Mouse (Mus musculus): Measurements from ENCODE around the gene Abcg4. TPM values are rescaled to one million over a fixed set of nuclear protein-coding genes. Genes with fewer than 3 reads are reported as not detected.
"Not testable (repeated sequence)": the region's sequence is repeated elsewhere in the genome, so short reads cannot be mapped to it uniquely, and the experiment has no call there.

The Abcg4 gene
- polyA plus RNA-seq (2012; rRNA removed) = 7.6 and 8.9 TPM in 2 replicates

GRCm38 (mm10) chr9:44288076-44288958 lies at the start of gene Abcg4:
Gene Abcg4, minus strand, starts transcription at chr9:44288615.
- DNase-seq (ENCODE audit: low spot score) = no peak

DNA sequence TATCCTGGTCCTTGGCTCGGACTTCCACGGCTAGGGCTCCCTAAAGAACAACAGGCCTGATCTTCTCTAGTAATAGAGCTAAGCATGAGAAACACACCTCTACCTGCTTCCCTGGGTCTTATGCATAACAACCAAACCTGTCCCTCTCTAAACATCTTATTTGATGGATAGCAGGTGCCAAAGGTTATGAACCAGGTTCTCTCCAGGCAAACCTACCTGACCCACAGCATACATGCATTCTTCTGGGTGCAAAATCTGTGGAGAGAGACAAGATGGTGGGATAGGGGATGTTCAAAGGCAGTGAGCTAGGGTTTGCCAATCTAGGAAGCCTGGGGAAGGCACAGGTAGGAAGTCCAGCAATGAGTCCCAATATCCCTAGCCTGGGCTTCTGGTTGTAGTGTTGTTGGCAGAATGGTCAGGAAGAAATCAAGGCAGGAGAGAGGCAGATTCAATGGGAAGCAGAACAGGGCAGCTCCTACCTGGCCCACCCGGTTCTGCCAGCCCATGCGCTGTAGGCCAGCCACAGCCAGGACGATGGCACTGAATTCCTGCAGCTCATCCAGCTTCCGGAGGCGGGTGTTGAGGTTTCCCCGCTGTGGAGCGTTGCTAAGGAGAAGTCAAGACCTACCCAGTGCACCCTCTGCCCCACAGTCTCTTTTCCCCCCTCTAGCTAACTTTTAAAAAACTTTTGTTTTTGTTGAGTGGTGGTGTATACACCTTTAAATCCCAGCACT lies 49.2 kb upstream of the Abcg4 start:
- DNase-seq (ENCODE audit: low spot score) = no peak

DNA sequence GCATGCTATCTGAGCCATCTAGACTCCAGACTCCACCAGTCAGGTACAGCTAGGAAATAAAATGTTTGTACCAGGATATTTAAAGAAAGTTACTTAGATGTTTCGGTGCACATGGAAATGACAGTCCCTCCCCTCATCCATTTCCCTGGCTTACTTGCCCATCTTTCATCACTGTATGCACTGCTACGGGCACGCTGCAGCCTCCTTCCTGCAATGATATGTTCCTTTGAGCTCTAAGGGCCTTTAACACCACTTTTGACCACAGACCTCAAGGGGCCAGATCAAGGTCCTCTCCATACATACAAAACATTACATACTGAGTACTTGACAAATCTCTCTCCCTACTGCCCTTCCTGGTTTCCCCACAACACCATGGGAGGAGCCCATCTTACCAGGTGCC lies 48.5 kb upstream of the Abcg4 start:
- DNase-seq (ENCODE audit: low spot score) = no peak

DNA sequence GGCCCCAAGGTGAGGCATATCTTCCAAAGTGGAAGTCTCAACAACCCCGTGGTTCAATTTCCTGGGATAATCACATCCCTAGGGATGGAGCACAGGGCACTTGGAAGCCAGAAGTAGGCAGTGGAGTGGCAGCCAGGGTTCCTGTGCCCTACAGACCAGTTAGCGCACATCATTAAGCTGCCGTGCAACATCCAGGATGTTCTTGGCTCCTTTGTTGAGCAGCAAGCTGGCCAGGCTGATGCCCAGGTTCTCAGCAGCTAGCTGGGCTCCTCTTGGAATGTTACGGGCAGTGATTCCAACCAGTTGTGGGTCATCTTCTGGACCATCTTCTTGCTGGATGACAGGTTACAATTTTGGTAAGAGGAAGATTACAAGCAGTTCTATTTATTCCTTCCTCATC lies 48.1 kb upstream of the Abcg4 start:
- not testable (repeated sequence) for DNase-seq (ENCODE audit: low spot score)

DNA sequence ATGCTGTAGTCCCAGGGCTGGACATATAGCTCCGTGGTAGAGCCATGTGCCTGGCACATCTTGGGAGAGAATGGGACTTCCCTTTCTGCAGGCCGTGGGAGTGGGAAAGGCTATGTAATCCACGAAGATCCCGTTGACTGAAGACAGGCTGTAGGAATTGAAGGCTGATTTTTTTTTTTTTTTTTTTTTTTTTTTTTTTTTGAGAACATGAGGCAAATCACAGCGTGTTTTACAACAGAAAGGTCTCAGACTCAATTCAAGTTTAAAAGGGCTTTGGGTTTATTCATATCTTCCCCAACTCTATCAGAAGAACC lies 47.6 kb upstream of the Abcg4 start:
- no peak for DNase-seq (ENCODE audit: low spot score)

GRCm38 (mm10) chr9:44335331-44336092 lies 47.1 kb upstream of the Abcg4 start:
- no peak for DNase-seq (ENCODE audit: low spot score)

- peak; percentile 93 for DNase-seq (ENCODE audit: low spot score)
These were observed 46.2 kb upstream of the Abcg4 start, which contains the start of gene H2afx for GRCm38 (mm10) chr9:44334396-44335330. Gene H2afx, plus strand, starts transcription at chr9:44334694.

GRCm38 (mm10) chr9:44332918-44333638 lies 44.7 kb upstream of the Abcg4 start:
- no peak for DNase-seq (ENCODE audit: low spot score)

DNA sequence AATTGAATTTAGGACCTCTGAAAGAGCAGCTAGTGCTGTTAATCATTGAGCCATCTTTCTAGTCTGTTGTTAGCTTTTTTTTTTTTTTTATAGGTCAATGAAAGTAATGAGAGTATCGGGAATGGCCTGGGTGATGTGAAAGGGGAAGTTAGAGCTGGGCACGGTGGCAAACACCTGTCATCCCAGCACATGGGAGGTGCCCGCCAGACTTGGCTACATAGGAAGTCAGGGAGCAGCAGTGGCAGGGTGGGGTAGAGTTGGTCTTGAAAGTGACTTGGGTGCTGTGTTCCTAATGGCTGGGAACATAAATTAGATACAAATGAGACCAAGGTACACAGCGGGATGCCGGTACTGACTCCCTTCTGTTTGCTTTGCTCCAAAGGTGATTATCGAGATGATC lies 42.3 kb upstream of the Abcg4 start:
- DNase-seq (ENCODE audit: low spot score) = no peak

DNA sequence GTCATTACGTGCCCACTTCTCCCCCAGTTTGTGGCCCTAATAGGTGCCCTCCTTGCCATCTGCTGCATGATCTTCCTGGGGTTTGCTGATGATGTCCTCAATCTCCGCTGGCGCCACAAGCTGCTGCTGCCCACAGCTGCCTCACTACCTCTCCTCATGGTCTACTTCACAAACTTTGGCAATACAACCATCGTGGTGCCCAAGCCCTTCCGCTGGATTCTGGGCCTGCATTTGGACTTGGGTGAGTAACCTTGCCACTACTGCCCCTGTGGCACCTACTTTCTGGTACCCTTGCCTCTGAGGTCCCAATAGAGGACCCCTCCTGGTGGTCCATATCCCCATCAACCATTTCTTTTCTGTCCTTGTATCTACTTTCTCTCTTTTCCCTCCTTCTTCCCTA lies 39.5 kb upstream of the Abcg4 start:
- DNase-seq (ENCODE audit: low spot score) = no peak

- no peak for DNase-seq (ENCODE audit: low spot score)
These were observed 38.8 kb upstream of the Abcg4 start for GRCm38 (mm10) chr9:44327064-44327711.

- peak; percentile 52 for DNase-seq (ENCODE audit: low spot score)
These were observed 38.1 kb upstream of the Abcg4 start for GRCm38 (mm10) chr9:44326371-44327063.

GRCm38 (mm10) chr9:44325768-44326370 lies 37.5 kb upstream of the Abcg4 start, which contains the start of gene Dpagt1:
Gene Dpagt1, plus strand, starts transcription at chr9:44326019.
- no peak for DNase-seq (ENCODE audit: low spot score)

GRCm38 (mm10) chr9:44325032-44325767 lies 36.8 kb upstream of the Abcg4 start:
- DNase-seq (ENCODE audit: low spot score) = not testable (repeated sequence)

- DNase-seq (ENCODE audit: low spot score) = no peak
These were observed 35.7 kb upstream of the Abcg4 start for GRCm38 (mm10) chr9:44324147-44324546.

DNA sequence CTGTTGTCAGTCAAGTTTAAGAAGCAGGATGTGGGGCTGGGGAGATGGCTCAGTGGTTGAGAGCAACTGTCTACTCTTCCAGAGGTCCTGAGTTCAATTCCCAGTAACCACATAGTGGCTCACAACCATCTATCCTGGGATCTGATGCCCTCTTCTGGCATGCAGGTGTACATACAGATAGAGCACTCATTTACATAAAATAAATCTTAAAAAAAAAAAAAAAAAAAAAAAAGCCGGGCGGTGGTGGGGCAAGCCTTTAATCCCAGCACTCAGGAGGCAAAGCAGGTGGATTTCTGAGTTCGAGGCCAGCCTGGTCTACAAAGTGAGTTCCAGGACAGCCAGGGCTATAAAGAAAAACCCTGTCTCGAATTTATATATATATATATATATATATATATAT lies 35.2 kb upstream of the Abcg4 start:
- not testable (repeated sequence) for DNase-seq (ENCODE audit: low spot score)

GRCm38 (mm10) chr9:44320799-44321133 lies 32.4 kb upstream of the Abcg4 start:
- no peak for DNase-seq (ENCODE audit: low spot score)

All from urinary bladder, adult 2 months (tissue).